Mouse (Mus musculus): ENCODE results near the gene Kcnh1. TPM values are rescaled to one million over a fixed set of nuclear protein-coding genes. Genes with fewer than 3 reads are reported as not detected.

Gene Kcnh1
- polyA plus RNA-seq, 1 experiment from 2014 or later, result 0.56 TPM

GRCm38 (mm10) chr1:192463732-192464131 lies 273.2 kb downstream of the Kcnh1 start:
- no peak overlapping the region for H3K9ac ChIP-seq (ENCODE audit: low read length)
- no peak overlapping the region for H3K27ac ChIP-seq (ENCODE audit: low read depth, low read length)
- no peak for DNase-seq (ENCODE audit: low spot score, missing footprints)
- H3K27me3 ChIP-seq (ENCODE audit: control insufficient read depth, insufficient read depth, low read length), result no peaks in the 10 kb centered on the region
- no peak overlapping the region for H3K4me2 ChIP-seq
- H3K4me1 ChIP-seq (ENCODE audit: control insufficient read depth, insufficient read depth, low read length), result no peaks in the 10 kb centered on the region
- H3K4me3 ChIP-seq (ENCODE audit: low read depth, low read length), result no peak overlapping the region
- H3K36me3 ChIP-seq (ENCODE audit: control insufficient read depth, insufficient read depth, low read length), result no peaks in the 10 kb centered on the region
- H3K9me3 ChIP-seq (ENCODE audit: control insufficient read depth, low read length), result no peaks in the 10 kb centered on the region
- ATAC-seq (ENCODE audit: low FRiP score), result no peak
- WGBS, result 87% methylated on average over 4 of the region's 4 CpGs

- no peak overlapping the region for H3K4me3 ChIP-seq (ENCODE audit: low read depth, low read length)
- no peaks in the 10 kb centered on the region for H3K36me3 ChIP-seq (ENCODE audit: control insufficient read depth, insufficient read depth, low read length)
- WGBS, result 72% methylated on average over 4 of the region's 4 CpGs
- H3K4me1 ChIP-seq (ENCODE audit: control insufficient read depth, insufficient read depth, low read length), result no peaks in the 10 kb centered on the region
- H3K27me3 ChIP-seq (ENCODE audit: control insufficient read depth, insufficient read depth, low read length), result no peaks in the 10 kb centered on the region
- DNase-seq (ENCODE audit: low spot score, missing footprints), result no peak
- no peak overlapping the region for H3K27ac ChIP-seq (ENCODE audit: low read depth, low read length)
- H3K9ac ChIP-seq (ENCODE audit: low read length), result no peak overlapping the region
- ATAC-seq (ENCODE audit: low FRiP score), result no peak
- no peak overlapping the region for H3K4me2 ChIP-seq
- H3K9me3 ChIP-seq (ENCODE audit: control insufficient read depth, low read length), result no peaks in the 10 kb centered on the region
Observed at GRCm38 (mm10) chr1:192472366-192472765, 281.8 kb downstream of the Kcnh1 start.

GRCm38 (mm10) chr1:192473134-192473533 lies 282.6 kb downstream of the Kcnh1 start:
- WGBS, result 90% methylated on average over 6 of the region's 6 CpGs

GRCm38 (mm10) chr1:192476704-192477103 lies 286.1 kb downstream of the Kcnh1 start:
- no peak overlapping the region for H3K27ac ChIP-seq (ENCODE audit: low read depth, low read length)
- WGBS, result 80% methylated on average over 7 of the region's 7 CpGs
- no peaks in the 10 kb centered on the region for H3K27me3 ChIP-seq (ENCODE audit: control insufficient read depth, insufficient read depth, low read length)
- no peak for DNase-seq (ENCODE audit: low spot score, missing footprints)
- no peaks in the 10 kb centered on the region for H3K36me3 ChIP-seq (ENCODE audit: control insufficient read depth, insufficient read depth, low read length)
- no peak overlapping the region for H3K4me3 ChIP-seq (ENCODE audit: low read depth, low read length)
- no peak for ATAC-seq (ENCODE audit: low FRiP score)
- no peaks in the 10 kb centered on the region for H3K4me1 ChIP-seq (ENCODE audit: control insufficient read depth, insufficient read depth, low read length)
- no peak overlapping the region for H3K4me2 ChIP-seq
- no peak overlapping the region for H3K9ac ChIP-seq (ENCODE audit: low read length)
- no peaks in the 10 kb centered on the region for H3K9me3 ChIP-seq (ENCODE audit: control insufficient read depth, low read length)

More at GRCm38 (mm10) chr1:192473134-192473533, 282.6 kb downstream of the Kcnh1 start:
- Histone ChIP-seq H3K27me3 (ENCODE audit: control insufficient read depth, insufficient read depth, low read length) (no peaks in the 10 kb centered on the region), H3K9me3 (ENCODE audit: control insufficient read depth, low read length) (no peaks in the 10 kb centered on the region), H3K4me2 (no peak overlapping the region), H3K27ac (ENCODE audit: low read depth, low read length) (no peak overlapping the region), H3K4me3 (ENCODE audit: low read depth, low read length) (no peak overlapping the region), H3K4me1 (ENCODE audit: control insufficient read depth, insufficient read depth, low read length) (no peaks in the 10 kb centered on the region), H3K36me3 (ENCODE audit: control insufficient read depth, insufficient read depth, low read length) (no peaks in the 10 kb centered on the region), H3K9ac (ENCODE audit: low read length) (no peak overlapping the region)
- DNase-seq (ENCODE audit: low spot score, missing footprints) (no peak), ATAC-seq (ENCODE audit: low FRiP score) (no peak)

GRCm38 (mm10) chr1:192477556-192477955 lies 287.0 kb downstream of the Kcnh1 start:
- ATAC-seq (ENCODE audit: low FRiP score) (no peak), DNase-seq (ENCODE audit: low spot score, missing footprints) (no peak)
- 87% methylated on average over 6 of the region's 6 CpGs for WGBS
- Histone ChIP-seq H3K9me3 (ENCODE audit: control insufficient read depth, low read length) (no peaks in the 10 kb centered on the region), H3K36me3 (ENCODE audit: control insufficient read depth, insufficient read depth, low read length) (no peaks in the 10 kb centered on the region), H3K4me1 (ENCODE audit: control insufficient read depth, insufficient read depth, low read length) (no peaks in the 10 kb centered on the region), H3K4me2 (no peak overlapping the region), H3K9ac (ENCODE audit: low read length) (no peak overlapping the region), H3K4me3 (ENCODE audit: low read depth, low read length) (no peak overlapping the region), H3K27me3 (ENCODE audit: control insufficient read depth, insufficient read depth, low read length) (no peaks in the 10 kb centered on the region), H3K27ac (ENCODE audit: low read depth, low read length) (no peak overlapping the region)

GRCm38 (mm10) chr1:192478176-192478575 lies 287.6 kb downstream of the Kcnh1 start:
- H3K27me3 ChIP-seq (ENCODE audit: control insufficient read depth, insufficient read depth, low read length), result no peaks in the 10 kb centered on the region
- H3K4me2 ChIP-seq, result no peak overlapping the region
- H3K4me3 ChIP-seq (ENCODE audit: low read depth, low read length), result no peak overlapping the region
- H3K4me1 ChIP-seq (ENCODE audit: control insufficient read depth, insufficient read depth, low read length), result no peaks in the 10 kb centered on the region
- H3K9me3 ChIP-seq (ENCODE audit: control insufficient read depth, low read length), result no peaks in the 10 kb centered on the region
- DNase-seq (ENCODE audit: low spot score, missing footprints) (no peak), ATAC-seq (ENCODE audit: low FRiP score) (no peak)
- H3K9ac ChIP-seq (ENCODE audit: low read length), result no peak overlapping the region
- H3K27ac ChIP-seq (ENCODE audit: low read depth, low read length), result no peak overlapping the region
- H3K36me3 ChIP-seq (ENCODE audit: control insufficient read depth, insufficient read depth, low read length), result no peaks in the 10 kb centered on the region
- 85% methylated on average over 5 of the region's 5 CpGs for WGBS

- H3K27ac ChIP-seq (ENCODE audit: low read depth, low read length), result no peak overlapping the region
- ATAC-seq (ENCODE audit: low FRiP score) (no peak), DNase-seq (ENCODE audit: low spot score, missing footprints) (no peak)
- WGBS, result 79% methylated on average over 8 of the region's 8 CpGs
- no peaks in the 10 kb centered on the region for H3K9me3 ChIP-seq (ENCODE audit: control insufficient read depth, low read length)
- no peaks in the 10 kb centered on the region for H3K4me1 ChIP-seq (ENCODE audit: control insufficient read depth, insufficient read depth, low read length)
- no peaks in the 10 kb centered on the region for H3K27me3 ChIP-seq (ENCODE audit: control insufficient read depth, insufficient read depth, low read length)
- H3K4me2 ChIP-seq, result no peak overlapping the region
- no peak overlapping the region for H3K9ac ChIP-seq (ENCODE audit: low read length)
- H3K36me3 ChIP-seq (ENCODE audit: control insufficient read depth, insufficient read depth, low read length), result no peaks in the 10 kb centered on the region
- H3K4me3 ChIP-seq (ENCODE audit: low read depth, low read length), result no peak overlapping the region
Observed at GRCm38 (mm10) chr1:192480072-192480784, 289.7 kb downstream of the Kcnh1 start.

GRCm38 (mm10) chr1:192481446-192481845 lies 290.9 kb downstream of the Kcnh1 start:
- Histone ChIP-seq H3K9me3 (ENCODE audit: control insufficient read depth, low read length) (no peaks in the 10 kb centered on the region), H3K4me2 (no peak overlapping the region), H3K4me1 (ENCODE audit: control insufficient read depth, insufficient read depth, low read length) (no peaks in the 10 kb centered on the region), H3K9ac (ENCODE audit: low read length) (no peak overlapping the region), H3K4me3 (ENCODE audit: low read depth, low read length) (no peak overlapping the region), H3K27me3 (ENCODE audit: control insufficient read depth, insufficient read depth, low read length) (no peaks in the 10 kb centered on the region), H3K36me3 (ENCODE audit: control insufficient read depth, insufficient read depth, low read length) (no peaks in the 10 kb centered on the region), H3K27ac (ENCODE audit: low read depth, low read length) (no peak overlapping the region)
- no peak for DNase-seq (ENCODE audit: low spot score, missing footprints)
- ATAC-seq (ENCODE audit: low FRiP score), result no peak

- H3K9me3 ChIP-seq (ENCODE audit: control insufficient read depth, low read length), result no peaks in the 10 kb centered on the region
- WGBS, result 86% methylated on average over 3 of the region's 3 CpGs
- H3K9ac ChIP-seq (ENCODE audit: low read length), result no peak overlapping the region
- ATAC-seq (ENCODE audit: low FRiP score) (no peak), DNase-seq (ENCODE audit: low spot score, missing footprints) (no peak)
- H3K27ac ChIP-seq (ENCODE audit: low read depth, low read length), result no peak overlapping the region
- H3K27me3 ChIP-seq (ENCODE audit: control insufficient read depth, insufficient read depth, low read length), result no peaks in the 10 kb centered on the region
- no peak overlapping the region for H3K4me3 ChIP-seq (ENCODE audit: low read depth, low read length)
- H3K4me1 ChIP-seq (ENCODE audit: control insufficient read depth, insufficient read depth, low read length), result no peaks in the 10 kb centered on the region
- H3K36me3 ChIP-seq (ENCODE audit: control insufficient read depth, insufficient read depth, low read length), result no peaks in the 10 kb centered on the region
- H3K4me2 ChIP-seq, result no peak overlapping the region
Observed at GRCm38 (mm10) chr1:192485030-192485429, 294.5 kb downstream of the Kcnh1 start.

Measured in midbrain, embryonic 11.5 days (tissue).